23 mouse cellular contexts compared by ENCODE assay signal in genomic region chr2:90613006-90613405, GRCm38 (mm10). TPM values are rescaled to one million over a fixed set of nuclear protein-coding genes. Genes with fewer than 3 reads are reported as not detected.
DNase-seq lines count a peak whose midpoint lies in the region; ATAC-seq and TF ChIP-seq lines count a peak whose summit lies in the region.
"Had no signal": no experiment of that assay in that cellular context is flagged by ENCODE, and none has a peak within 500 bp of the region (broad histone marks: within the 10 kb centered on the region; RNA-seq: fewer than 3 reads in every experiment).

No protein-coding gene starts in this region.

- no peaks in the 10 kb centered on the region for H3K27me3 ChIP-seq in kidney, postnatal 0 days (ENCODE audit: insufficient read depth, low read length)
- no peaks in the 10 kb centered on the region for H3K27me3 ChIP-seq in stomach, embryonic 16.5 days (ENCODE audit: control insufficient read depth, insufficient read depth, low read length)
- H3K27me3 ChIP-seq: CH12.LX; embryonic facial prominence, embryonic 12.5 days; forebrain, embryonic 15.5 days; heart, embryonic 13.5 days; midbrain, embryonic 12.5 days had no signal

- no peak overlapping the region for H3K4me2 ChIP-seq in kidney, postnatal 0 days (ENCODE audit: low read length)
- no peak overlapping the region for H3K4me2 ChIP-seq in stomach, embryonic 16.5 days (ENCODE audit: low read depth, low read length)
- H3K4me2 ChIP-seq: embryonic facial prominence, embryonic 12.5 days; forebrain, embryonic 15.5 days; heart, embryonic 13.5 days; hindbrain, embryonic 14.5 days; midbrain, embryonic 12.5 days had no signal

- ATAC-seq in frontal cortex, adult (ENCODE audit: low TSS enrichment): 0 out of 2 replicates have a peak, but pooled peaks have one; percentile 10
- ATAC-seq in kidney, postnatal 0 days (replicated peaks; ENCODE audit: low FRiP score, low read depth): no peak
- peak; percentile 7; the same call in 1 of the 2 replicates for ATAC-seq in stomach, embryonic 16.5 days (ENCODE audit: insufficient read depth, low FRiP score)
- ATAC-seq: forebrain, embryonic 15.5 days; inflammation-experienced regulatory T-cells, adult 6 months had no signal

- no peaks in the 10 kb centered on the region for H3K36me3 ChIP-seq in kidney, postnatal 0 days (ENCODE audit: insufficient read depth, low read length)
- H3K36me3 ChIP-seq in stomach, embryonic 16.5 days (ENCODE audit: control insufficient read depth, insufficient read depth, low read length): no peaks in the 10 kb centered on the region
- H3K36me3 ChIP-seq: embryonic facial prominence, embryonic 12.5 days; forebrain, embryonic 15.5 days; G1E; heart, embryonic 13.5 days; midbrain, embryonic 12.5 days had no signal

- H3K9ac ChIP-seq in kidney, postnatal 0 days (ENCODE audit: low read depth, low read length): no peak overlapping the region
- H3K9ac ChIP-seq in stomach, embryonic 16.5 days (ENCODE audit: low read length): no peak overlapping the region
- H3K9ac ChIP-seq: embryonic facial prominence, embryonic 12.5 days; forebrain, embryonic 15.5 days; heart, embryonic 13.5 days; hindbrain, embryonic 14.5 days; midbrain, embryonic 12.5 days had no signal

- no peak for DNase-seq in frontal cortex, adult 2 months (ENCODE audit: extremely low spot score in 1 of 2, low spot score in 1 of 2)
- peak; percentile 15 for DNase-seq in kidney, postnatal 0 days (ENCODE audit: low spot score)
- DNase-seq in kidney, postnatal 25 days: no peak
- DNase-seq in adrenal gland, postnatal 4 days (ENCODE audit: low spot score in 2 of 2): no peak
- DNase-seq in testis, postnatal 14 days (ENCODE audit: low spot score): no peak
- DNase-seq: adrenal gland, postnatal 14 days; B cell, adult 2 months; cerebellum, adult 8-10 months; gastrocnemius, postnatal 36 days; kidney, adult 18-20 months; layer of hippocampus, postnatal 36 days; thymus, postnatal 14 days had no signal

- no peak for TF ChIP-seq CTCF in kidney, postnatal 0 days (IDR thresholded peaks at IDR 0.05; ENCODE audit: low read depth)
- TF ChIP-seq CTCF in embryonic fibroblast, embryonic 13.5 days (IDR thresholded peaks at IDR 0.05; ENCODE audit: borderline replicate concordance, insufficient read depth, low read length): no peak

- no peak overlapping the region for H3K4me3 ChIP-seq in kidney, postnatal 0 days (replicated peaks; ENCODE audit: low read depth, low read length)
- H3K4me3 ChIP-seq in embryonic fibroblast, embryonic 13.5 days (ENCODE audit: insufficient read depth, low read length): no peak overlapping the region
- no peak overlapping the region for H3K4me3 ChIP-seq in stomach, embryonic 16.5 days (replicated peaks; ENCODE audit: low read length)
- H3K4me3 ChIP-seq: embryonic facial prominence, embryonic 12.5 days; forebrain, embryonic 15.5 days; heart, embryonic 13.5 days; midbrain, embryonic 12.5 days had no signal

- WGBS in kidney, postnatal 0 days: 79% methylated on average over 2 of the region's 2 CpGs
- WGBS in stomach, embryonic 16.5 days: 65% methylated on average over 2 of the region's 2 CpGs

- no peaks in the 10 kb centered on the region for H3K9me3 ChIP-seq in kidney, postnatal 0 days (replicated peaks; ENCODE audit: low read length)
- no peaks in the 10 kb centered on the region for H3K9me3 ChIP-seq in stomach, embryonic 16.5 days (replicated peaks; ENCODE audit: control insufficient read depth, low read length)
- H3K9me3 ChIP-seq: embryonic facial prominence, embryonic 12.5 days; forebrain, embryonic 15.5 days; G1E; heart, embryonic 13.5 days; midbrain, embryonic 12.5 days had no signal

- TF ChIP-seq POLR2A in embryonic fibroblast, embryonic 13.5 days (IDR thresholded peaks at IDR 0.05; ENCODE audit: low read depth, low read length): no peak

- no peak overlapping the region for H3K27ac ChIP-seq in kidney, postnatal 0 days
- H3K27ac ChIP-seq in embryonic fibroblast, embryonic 13.5 days (ENCODE audit: insufficient read depth, low read length): peak overlapping the region; percentile 15; the same call in 1 of the 2 replicates
- H3K27ac ChIP-seq in stomach, embryonic 16.5 days (ENCODE audit: low read length): no peak overlapping the region
- H3K27ac ChIP-seq: embryonic facial prominence, embryonic 12.5 days; forebrain, embryonic 15.5 days; heart, embryonic 13.5 days; hindbrain, embryonic 14.5 days; midbrain, embryonic 12.5 days had no signal

- no peaks in the 10 kb centered on the region for H3K4me1 ChIP-seq in kidney, postnatal 0 days (replicated peaks; ENCODE audit: insufficient read depth, low read length)
- H3K4me1 ChIP-seq in embryonic fibroblast, embryonic 13.5 days (ENCODE audit: control insufficient read depth, insufficient read depth, low read length): peaks cover 8% of the 10 kb centered on the region
- H3K4me1 ChIP-seq in stomach, embryonic 16.5 days (ENCODE audit: control insufficient read depth, insufficient read depth, low read length): peaks cover 3% of the 10 kb centered on the region; the same call in 1 of the 2 replicates
- H3K4me1 ChIP-seq: embryonic facial prominence, embryonic 12.5 days; forebrain, embryonic 15.5 days; heart, embryonic 13.5 days; midbrain, embryonic 12.5 days had no signal

RNA-seq across cellular contexts. Expression of gene Ptprj, which starts 32.6 kb away (rescaled TPM):
- polyA plus RNA-seq in frontal cortex, adult 2 months (2012; rRNA removed): 32.7 and 37.2 TPM in 2 replicates
- polyA plus RNA-seq in kidney, postnatal 0 days (2015; fragmentation: Nextera tagmentation; extraction: Ambion mirVana): 6.8 and 7.2 TPM in 2 replicates
- polyA plus RNA-seq in embryonic fibroblast, embryonic 13.5 days (2011; ENCODE audit: insufficient read length, low read depth, missing spikeins): 8.0 and 9.9 TPM in 2 replicates
- polyA plus RNA-seq in stomach, embryonic 16.5 days (2015; fragmentation: Nextera tagmentation; extraction: Ambion mirVana): 4.1 and 5.0 TPM in 2 replicates
- total RNA-seq in adrenal gland, postnatal 4 days (2021): 10 to 100 TPM; 31.3 to 32.4 TPM
